Mouse (Mus musculus): ENCODE results near the gene Stard10. TPM values are rescaled to one million over a fixed set of nuclear protein-coding genes. Genes with fewer than 3 reads are reported as not detected.

Gene Stard10
- polyA plus RNA-seq, 1 experiment from 2014 or later = 79.5 TPM

DNA sequence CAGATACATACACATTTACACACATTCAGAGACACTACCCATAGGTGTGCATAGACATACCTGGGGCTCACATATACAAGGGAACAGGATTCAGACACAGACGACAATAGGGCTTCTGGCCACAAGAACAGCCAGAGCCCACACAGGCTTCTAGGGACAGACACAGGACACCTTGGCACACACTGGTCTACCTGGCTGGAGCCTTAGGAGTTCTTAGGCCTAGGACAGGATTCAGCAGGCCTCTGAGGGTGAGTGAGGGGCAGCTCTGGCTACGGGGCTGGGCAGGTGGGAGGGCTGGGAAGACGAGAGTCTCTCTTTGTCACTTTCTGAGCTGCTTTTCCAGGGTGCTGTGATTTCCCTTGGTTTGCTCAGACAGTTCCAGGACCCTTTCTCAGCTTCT, 61.4 kb downstream of the Stard10 start:
- 56% methylated on average over 3 of the region's 3 CpGs for WGBS (ENCODE audit: insufficient replicate concordance)
- Histone ChIP-seq H3K9ac (0 out of 2 replicates have a peak overlapping the region, but pooled peaks have one; percentile 12), H3K27ac (peak overlapping the region; percentile 67), H3K36me3 (peaks cover 18% of the 10 kb centered on the region), H3K4me1 (peaks cover 37% of the 10 kb centered on the region), H3K4me3 (peak overlapping the region; percentile 12; the same call in 1 of the 2 replicates), H3K27me3 (replicated peaks) (no peaks in the 10 kb centered on the region), H3K4me2 (peak overlapping the region; percentile 57), H3K9me3 (replicated peaks) (no peaks in the 10 kb centered on the region)
- ATAC-seq = 0 out of 2 replicates have a peak, but pooled peaks have one; percentile 6

- Histone ChIP-seq H3K27me3 (replicated peaks) (no peaks in the 10 kb centered on the region), H3K27ac (peak overlapping the region; percentile 67), H3K9ac (peak overlapping the region; percentile 14; the same call in 1 of the 2 replicates), H3K4me2 (peak overlapping the region; percentile 57), H3K9me3 (replicated peaks) (no peaks in the 10 kb centered on the region), H3K4me1 (peaks cover 39% of the 10 kb centered on the region), H3K36me3 (peaks cover 16% of the 10 kb centered on the region), H3K4me3 (no peak overlapping the region)
- ATAC-seq = peak; percentile 19; the same call in 1 of the 2 replicates
- 55% methylated on average over 5 of the region's 5 CpGs for WGBS (ENCODE audit: insufficient replicate concordance)
These were observed 62.0 kb downstream of the Stard10 start for GRCm38 (mm10) chr7:101378796-101379465.

GRCm38 (mm10) chr7:101379732-101380131, 62.8 kb downstream of the Stard10 start:
- H3K27ac ChIP-seq = peak overlapping the region; percentile 67
- no peak for ATAC-seq

GRCm38 (mm10) chr7:101381512-101381911, 64.6 kb downstream of the Stard10 start:
- no peak overlapping the region for H3K4me3 ChIP-seq
- H3K4me1 ChIP-seq = peaks cover 65% of the 10 kb centered on the region

More at GRCm38 (mm10) chr7:101379732-101380131, 62.8 kb downstream of the Stard10 start:
- Histone ChIP-seq H3K4me2 (peak overlapping the region; percentile 57; the same call in 1 of the 2 replicates), H3K27me3 (replicated peaks) (no peaks in the 10 kb centered on the region), H3K9me3 (replicated peaks) (no peaks in the 10 kb centered on the region), H3K36me3 (peaks cover 16% of the 10 kb centered on the region), H3K4me1 (peaks cover 48% of the 10 kb centered on the region), H3K4me3 (no peak overlapping the region), H3K9ac (no peak overlapping the region)
- WGBS (ENCODE audit: insufficient replicate concordance) = 52% methylated on average over 2 of the region's 2 CpGs

DNA sequence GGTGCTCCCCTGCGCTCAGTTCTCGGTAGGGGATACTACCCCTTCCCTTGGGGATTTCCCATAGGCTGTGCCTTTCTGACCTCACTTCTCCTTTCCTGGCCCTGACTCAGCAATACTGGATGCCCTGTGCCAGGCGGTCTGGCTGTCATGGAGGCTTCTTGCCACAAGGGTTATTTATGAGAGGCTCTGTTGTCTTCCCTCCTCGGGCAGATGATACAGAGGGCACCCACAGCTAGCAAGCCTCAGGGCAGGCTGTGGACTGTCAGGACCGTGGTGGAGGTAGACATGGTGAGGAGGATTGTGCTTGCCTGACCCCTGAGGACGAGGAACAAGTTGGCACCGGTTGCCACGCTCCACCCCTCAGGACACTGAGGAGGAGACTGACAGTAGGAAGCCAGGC, 65.5 kb downstream of the Stard10 start:
- H3K27ac ChIP-seq = no peak overlapping the region
- peaks cover 20% of the 10 kb centered on the region for H3K36me3 ChIP-seq
- 57% methylated on average over 8 of the region's 8 CpGs for WGBS (ENCODE audit: insufficient replicate concordance)
- H3K4me1 ChIP-seq = peaks cover 61% of the 10 kb centered on the region
- no peak for ATAC-seq
- no peak overlapping the region for H3K4me2 ChIP-seq
- no peak overlapping the region for H3K9ac ChIP-seq
- no peaks in the 10 kb centered on the region for H3K27me3 ChIP-seq (replicated peaks)
- H3K9me3 ChIP-seq (replicated peaks) = no peaks in the 10 kb centered on the region
- no peak overlapping the region for H3K4me3 ChIP-seq

More at GRCm38 (mm10) chr7:101381512-101381911, 64.6 kb downstream of the Stard10 start:
- ATAC-seq = no peak
- H3K36me3 ChIP-seq = peaks cover 12% of the 10 kb centered on the region
- H3K9ac ChIP-seq = no peak overlapping the region
- 74% methylated on average over 6 of the region's 6 CpGs for WGBS (ENCODE audit: insufficient replicate concordance)
- H3K4me2 ChIP-seq = no peak overlapping the region
- H3K27me3 ChIP-seq (replicated peaks) = no peaks in the 10 kb centered on the region
- no peak overlapping the region for H3K27ac ChIP-seq
- no peaks in the 10 kb centered on the region for H3K9me3 ChIP-seq (replicated peaks)

DNA sequence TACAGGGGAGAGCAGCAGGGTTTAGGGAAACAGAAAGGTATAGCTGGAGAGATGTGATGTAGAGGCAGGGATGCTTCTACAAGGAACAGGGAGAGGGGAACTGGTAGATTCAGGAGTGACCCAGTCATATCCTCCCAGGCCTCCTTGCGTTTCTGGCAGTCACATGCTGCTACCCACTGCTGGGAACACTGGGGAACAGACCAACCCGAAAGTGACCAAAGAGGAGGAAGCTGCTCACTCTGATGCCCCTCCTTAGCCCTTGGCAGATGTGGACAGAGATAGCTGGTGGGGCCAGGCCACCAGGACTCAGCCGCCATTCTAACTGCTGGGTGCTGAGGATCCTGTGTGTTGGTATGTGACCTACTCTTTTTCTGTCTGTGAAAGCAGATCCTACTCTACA, 66.9 kb downstream of the Stard10 start:
- peaks cover 51% of the 10 kb centered on the region for H3K4me1 ChIP-seq
- no peaks in the 10 kb centered on the region for H3K9me3 ChIP-seq (replicated peaks)
- peaks cover 34% of the 10 kb centered on the region for H3K36me3 ChIP-seq
- no peak for ATAC-seq
- H3K4me2 ChIP-seq = no peak overlapping the region
- H3K4me3 ChIP-seq = no peak overlapping the region
- H3K27me3 ChIP-seq (replicated peaks) = no peaks in the 10 kb centered on the region
- WGBS (ENCODE audit: insufficient replicate concordance) = 46% methylated on average over 3 of the region's 3 CpGs
- no peak overlapping the region for H3K27ac ChIP-seq
- H3K9ac ChIP-seq = no peak overlapping the region

DNA sequence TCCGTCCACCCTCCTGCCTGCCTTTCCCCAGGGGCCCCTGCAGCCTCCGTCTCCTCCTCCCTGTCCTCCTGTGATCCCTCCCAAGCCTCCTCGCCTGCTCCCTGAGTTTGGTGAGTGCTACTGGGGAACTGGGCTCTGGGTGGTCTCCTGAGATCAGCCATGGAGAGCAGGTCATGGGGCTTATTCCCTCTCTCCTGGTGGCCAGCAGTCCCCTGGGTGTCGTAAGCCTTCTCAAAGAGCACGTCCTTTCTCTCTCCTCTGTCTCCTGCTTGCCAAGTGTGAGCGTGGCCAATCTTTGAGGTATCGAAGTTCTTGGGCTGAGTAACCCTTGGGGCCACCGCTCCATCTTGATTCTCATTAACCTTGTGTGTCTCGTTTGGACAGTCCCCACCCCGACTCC, 68.0 kb downstream of the Stard10 start:
- ATAC-seq = no peak
- Histone ChIP-seq H3K27ac (peak overlapping the region; percentile 57), H3K9me3 (replicated peaks) (no peaks in the 10 kb centered on the region), H3K4me3 (no peak overlapping the region), H3K9ac (no peak overlapping the region), H3K4me2 (peak overlapping the region; percentile 13; the same call in 1 of the 2 replicates), H3K27me3 (replicated peaks) (no peaks in the 10 kb centered on the region), H3K4me1 (peaks cover 51% of the 10 kb centered on the region), H3K36me3 (peaks cover 41% of the 10 kb centered on the region)
- WGBS (ENCODE audit: insufficient replicate concordance) = 56% methylated on average over 10 of the region's 10 CpGs

- Histone ChIP-seq H3K36me3 (peaks cover 43% of the 10 kb centered on the region), H3K27me3 (replicated peaks) (no peaks in the 10 kb centered on the region), H3K9ac (no peak overlapping the region), H3K27ac (peak overlapping the region; percentile 57), H3K4me1 (peaks cover 51% of the 10 kb centered on the region), H3K9me3 (replicated peaks) (no peaks in the 10 kb centered on the region), H3K4me2 (peak overlapping the region; percentile 30), H3K4me3 (no peak overlapping the region)
- 30% methylated on average over 6 of the region's 6 CpGs for WGBS (ENCODE audit: insufficient replicate concordance)
- ATAC-seq = peak; percentile 42
These were observed 68.4 kb downstream of the Stard10 start for GRCm38 (mm10) chr7:101385331-101385733.

DNA sequence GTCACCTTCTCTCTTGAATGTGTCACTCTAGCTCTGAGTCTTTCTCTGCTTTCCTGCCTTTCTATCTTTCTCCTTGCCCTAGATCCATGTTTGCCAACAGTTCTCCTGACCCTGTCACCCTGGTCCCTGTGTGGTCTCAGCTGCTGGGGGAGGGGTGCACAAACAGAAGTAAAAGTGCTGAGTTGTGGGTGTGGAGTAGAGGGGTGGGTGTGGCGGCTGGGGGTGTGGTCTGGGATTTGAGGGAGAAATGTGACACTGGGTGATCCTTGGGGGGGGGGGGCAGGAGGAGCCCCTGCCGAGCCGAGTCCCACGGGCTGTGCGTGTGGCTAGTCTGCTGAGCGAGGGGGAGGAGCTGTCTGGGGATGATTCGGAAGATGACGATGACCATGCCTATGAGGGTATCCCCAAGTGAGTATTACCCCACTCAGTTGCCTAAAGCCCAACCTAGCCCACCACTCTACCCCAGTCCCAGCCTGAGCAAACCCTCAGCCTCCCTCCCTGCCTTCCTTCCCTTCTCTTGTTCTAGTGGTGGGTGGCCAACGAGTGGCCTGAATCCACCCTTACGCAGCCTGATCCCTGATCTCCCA, 69.1 kb downstream of the Stard10 start:
- Histone ChIP-seq H3K36me3 (peaks cover 42% of the 10 kb centered on the region), H3K4me3 (no peak overlapping the region), H3K9ac (no peak overlapping the region), H3K27ac (peak overlapping the region; percentile 57), H3K9me3 (replicated peaks) (no peaks in the 10 kb centered on the region), H3K4me1 (peaks cover 57% of the 10 kb centered on the region), H3K4me2 (peak overlapping the region; percentile 30), H3K27me3 (replicated peaks) (no peaks in the 10 kb centered on the region)
- peak; percentile 40 for ATAC-seq
- 66% methylated on average over 10 of the region's 10 CpGs for WGBS (ENCODE audit: insufficient replicate concordance)

DNA sequence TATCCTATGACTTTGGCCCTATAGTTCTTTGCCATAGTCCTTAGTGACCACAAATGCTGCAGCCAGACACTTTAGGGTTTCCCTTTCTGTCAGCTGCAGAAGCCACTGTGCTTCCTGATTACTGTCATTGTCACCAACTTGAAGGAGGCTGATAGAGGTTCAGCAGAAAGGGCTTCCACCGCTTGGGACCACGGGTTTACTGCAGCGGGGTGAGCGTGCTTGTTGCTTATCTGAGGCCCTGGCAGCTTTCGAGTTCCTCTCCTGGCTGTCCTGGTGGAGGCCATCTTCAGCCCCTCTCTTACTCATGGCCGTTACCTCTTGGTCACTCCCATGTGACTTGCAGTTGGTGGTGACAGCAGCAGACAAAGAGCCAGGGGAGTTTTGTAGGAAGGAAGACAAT, 72.4 kb downstream of the Stard10 start:
- 20% methylated on average over 6 of the region's 6 CpGs for WGBS (ENCODE audit: insufficient replicate concordance)
- H3K9me3 ChIP-seq (replicated peaks) = no peaks in the 10 kb centered on the region
- H3K27ac ChIP-seq = peak overlapping the region; percentile 22; the same call in 1 of the 2 replicates
- peaks cover 71% of the 10 kb centered on the region for H3K4me1 ChIP-seq
- no peaks in the 10 kb centered on the region for H3K27me3 ChIP-seq (replicated peaks)
- no peak overlapping the region for H3K4me3 ChIP-seq
- ATAC-seq = no peak
- H3K9ac ChIP-seq = no peak overlapping the region
- H3K4me2 ChIP-seq = no peak overlapping the region
- H3K36me3 ChIP-seq = peaks cover 52% of the 10 kb centered on the region

- ATAC-seq = no peak
- peaks cover 47% of the 10 kb centered on the region for H3K4me1 ChIP-seq
- H3K36me3 ChIP-seq = peaks cover 72% of the 10 kb centered on the region
- no peak overlapping the region for H3K9ac ChIP-seq
- H3K4me3 ChIP-seq = no peak overlapping the region
- no peak overlapping the region for H3K27ac ChIP-seq
- 71% methylated on average over 4 of the region's 4 CpGs for whole genome bisulfite sequencing (ENCODE audit: insufficient replicate concordance)
- H3K27me3 ChIP-seq (replicated peaks) = no peaks in the 10 kb centered on the region
- no peak overlapping the region for H3K4me2 ChIP-seq
- H3K9me3 ChIP-seq (replicated peaks) = no peaks in the 10 kb centered on the region
These were observed 75.1 kb downstream of the Stard10 start for GRCm38 (mm10) chr7:101391909-101392479.

DNA sequence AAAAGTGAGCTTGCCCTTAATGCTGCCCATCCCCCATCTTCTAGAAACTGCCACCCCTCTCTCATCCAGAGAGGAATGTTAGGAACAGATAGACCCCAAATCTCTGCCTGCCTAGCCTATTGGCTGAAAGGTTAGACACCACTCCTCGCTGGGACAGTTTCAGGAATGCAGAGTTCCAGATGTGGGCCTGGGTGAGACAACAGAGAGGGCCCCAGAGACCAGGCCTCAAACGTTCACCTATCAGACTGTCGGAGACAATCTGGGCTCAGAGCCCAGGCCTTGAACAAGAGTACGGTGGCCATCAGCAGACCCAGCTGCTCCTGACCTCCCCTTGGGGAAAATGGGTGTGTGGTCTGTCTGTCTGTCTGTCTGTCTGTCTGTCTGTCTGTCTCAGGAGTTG, 76.1 kb downstream of the Stard10 start:
- H3K4me2 ChIP-seq = no peak overlapping the region
- no peak overlapping the region for H3K4me3 ChIP-seq
- no peak for ATAC-seq
- WGBS (ENCODE audit: insufficient replicate concordance) = 56% methylated on average over 4 of the region's 4 CpGs
- no peaks in the 10 kb centered on the region for H3K27me3 ChIP-seq (replicated peaks)
- H3K36me3 ChIP-seq = peaks cover 72% of the 10 kb centered on the region
- peaks cover 47% of the 10 kb centered on the region for H3K4me1 ChIP-seq
- H3K27ac ChIP-seq = peak overlapping the region; percentile 57; the same call in 1 of the 2 replicates
- H3K9me3 ChIP-seq (replicated peaks) = no peaks in the 10 kb centered on the region
- H3K9ac ChIP-seq = no peak overlapping the region
